Mouse (Mus musculus): ENCODE data around the gene 9130230L23Rik.

- TF ChIP-seq EP300 (IDR thresholded peaks at IDR 0.05; ENCODE audit: low read depth) (no peak), CTCF (IDR thresholded peaks at IDR 0.05; ENCODE audit: low read depth) (no peak)
These were observed 47.7 kb downstream of the 9130230L23Rik start for GRCm38 (mm10) chr5:65956144-65957008.
